Mouse (Mus musculus): ENCODE measurements at regions not wholly inside any gene's neighbourhood (a gene's known extent, or its start where the extent isn't known, plus 50 kb on each side); places are given as distances from the start of the nearest gene placed in this dataset.
A peak's percentile ranks its signal among the peaks of the same experiment; 100 is the strongest.

DNA sequence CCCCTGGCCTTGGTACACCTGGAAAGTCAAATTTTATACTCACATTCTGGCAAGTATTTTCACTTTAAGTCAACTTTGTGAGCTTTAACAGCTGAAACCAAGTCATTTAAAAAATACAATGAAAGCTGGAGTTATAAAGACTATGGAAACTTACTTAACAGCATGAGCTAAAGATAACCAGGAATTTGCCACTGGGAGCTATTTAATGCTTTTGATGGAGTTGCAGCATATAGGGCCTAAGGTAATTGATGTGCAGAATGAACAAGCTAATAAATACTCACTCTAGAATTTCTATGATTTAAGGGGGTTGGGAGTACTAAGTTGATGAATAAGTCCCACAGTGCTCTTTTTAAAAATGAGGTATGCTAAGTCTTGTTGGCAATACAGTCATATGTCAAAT is 463.5 kb upstream of the Dmac1 start:
- no peak for DNase-seq (ENCODE audit: low read depth, low spot score)

DNA sequence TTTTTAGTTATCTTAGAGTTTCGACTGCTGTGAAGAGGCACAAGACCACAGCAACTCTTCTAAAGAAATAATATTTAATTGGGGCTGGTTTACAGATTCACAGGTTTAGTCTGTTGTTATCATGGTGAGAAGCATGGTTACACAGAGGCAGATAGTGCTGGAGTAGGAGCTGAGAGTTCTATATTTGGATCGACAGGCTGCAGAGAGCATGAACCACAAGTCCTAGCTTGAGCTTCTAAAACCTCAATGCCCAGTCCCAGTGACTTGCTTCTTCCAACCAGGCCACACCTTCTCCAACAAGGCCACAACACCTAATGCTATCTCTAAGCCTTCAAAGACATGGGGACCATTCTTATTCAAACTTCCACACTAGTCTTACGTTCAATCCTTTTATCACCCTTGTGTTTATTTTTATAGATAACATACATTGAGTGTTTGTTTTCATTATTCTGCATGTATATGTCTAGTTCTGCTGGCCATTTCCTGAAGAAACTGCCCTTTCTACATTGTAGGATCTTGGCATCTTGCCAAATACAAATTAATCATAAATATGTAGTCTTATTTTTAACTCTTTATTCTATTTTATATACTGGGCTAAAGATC is 452.8 kb upstream of the Dmac1 start:
- no peak for DNase-seq (ENCODE audit: low read depth, low spot score)

- DNase-seq (ENCODE audit: low read depth, low spot score): no peak
These were observed 436.5 kb upstream of the Dmac1 start for GRCm38 (mm10) chr4:75714652-75715051.

DNA sequence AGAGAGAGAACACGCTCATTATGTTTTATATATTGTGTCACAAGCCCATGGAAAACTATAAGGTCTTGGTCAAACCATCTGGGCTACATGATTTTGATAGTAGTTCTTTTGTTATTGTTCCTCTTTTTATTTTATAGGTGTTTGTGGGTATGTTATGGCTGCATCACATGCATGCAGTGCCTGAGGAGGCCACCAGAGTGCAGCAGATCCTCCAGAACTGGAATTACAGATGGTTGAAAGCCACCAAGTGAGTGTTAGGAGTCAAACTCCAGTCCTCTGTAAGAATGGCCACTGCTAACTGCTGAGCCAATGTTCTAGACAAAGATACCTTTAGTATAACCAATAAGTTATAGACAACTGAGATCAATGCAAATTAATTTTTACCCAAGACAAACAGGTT is 435.9 kb upstream of the Dmac1 start:
- DNase-seq (ENCODE audit: low read depth, low spot score): no peak

GRCm38 (mm10) chr4:75700780-75701378 is 422.8 kb upstream of the Dmac1 start:
- DNase-seq (ENCODE audit: low read depth, low spot score): no peak

DNA sequence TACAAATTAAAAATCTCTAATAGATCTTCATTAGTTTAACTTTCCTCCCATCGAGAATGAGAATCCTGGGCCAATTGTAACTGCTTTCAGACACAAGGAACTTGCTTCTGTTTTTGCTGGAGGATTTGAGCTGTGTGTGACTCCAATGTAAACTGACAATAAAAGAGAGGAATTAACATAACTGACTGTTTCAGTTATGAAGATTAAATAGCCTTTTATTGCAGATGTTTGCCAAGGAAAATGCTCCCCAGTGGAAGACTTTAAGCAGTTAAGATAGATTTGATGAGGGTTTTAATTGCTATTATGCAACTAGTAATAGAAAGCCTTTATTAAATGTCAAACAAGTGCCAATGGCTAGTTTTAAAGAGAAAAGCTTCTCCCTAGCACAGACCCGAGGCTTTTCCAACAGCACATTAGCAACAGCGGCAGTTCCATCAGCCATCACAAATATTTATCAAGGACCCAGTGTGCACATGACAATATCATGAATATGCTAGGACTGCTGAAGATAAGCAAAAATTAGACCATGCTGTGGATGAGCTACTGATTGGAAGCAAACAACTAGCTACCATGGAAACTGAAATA is 398.6 kb upstream of the Dmac1 start:
- no peak for DNase-seq (ENCODE audit: low read depth, low spot score)

DNA sequence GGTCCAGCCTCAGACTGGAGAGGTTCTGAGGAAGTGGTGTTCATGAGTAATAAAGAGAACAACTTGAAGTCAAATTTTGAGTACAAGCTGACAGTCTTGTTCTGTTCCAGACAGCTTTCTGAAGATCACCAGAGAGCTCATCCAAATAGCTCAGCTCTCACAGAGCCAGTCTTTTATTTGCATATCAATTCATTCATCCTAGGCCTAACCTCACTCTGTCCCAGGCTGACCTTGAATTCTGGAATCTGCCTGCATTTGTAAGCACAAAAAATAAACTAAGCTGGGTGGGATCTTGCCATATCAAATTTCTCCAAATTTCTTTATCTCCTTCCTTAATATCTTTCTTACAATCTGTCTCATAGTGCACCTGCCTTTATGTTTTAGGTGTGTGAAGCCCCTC is 362.9 kb upstream of the Dmac1 start:
- DNase-seq (ENCODE audit: low read depth, low spot score): no peak

DNA sequence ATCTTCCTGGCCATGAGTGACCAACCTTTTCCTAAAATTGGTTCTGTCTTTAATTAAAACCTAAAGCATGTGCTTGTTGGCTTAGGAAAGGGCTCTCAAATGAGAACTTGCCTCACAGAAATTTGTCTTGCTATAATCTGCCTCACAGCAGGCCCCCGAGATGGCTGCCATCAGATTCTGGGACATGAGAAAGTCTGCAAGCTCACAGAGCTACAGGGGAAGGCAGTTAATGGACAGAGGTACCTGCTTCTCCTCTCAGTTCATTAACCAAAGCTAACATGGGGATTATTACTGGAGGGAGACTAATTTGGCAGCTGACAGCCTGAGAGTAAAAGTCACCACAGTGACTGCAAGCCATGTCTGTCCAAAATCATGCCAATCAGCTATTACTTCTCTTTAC is 358.5 kb upstream of the Dmac1 start:
- no peak for DNase-seq (ENCODE audit: low read depth, low spot score)

- peak; percentile 20 for DNase-seq (ENCODE audit: low read depth, low spot score)
These were observed 311.8 kb upstream of the Dmac1 start for GRCm38 (mm10) chr4:75589901-75590300.

DNA sequence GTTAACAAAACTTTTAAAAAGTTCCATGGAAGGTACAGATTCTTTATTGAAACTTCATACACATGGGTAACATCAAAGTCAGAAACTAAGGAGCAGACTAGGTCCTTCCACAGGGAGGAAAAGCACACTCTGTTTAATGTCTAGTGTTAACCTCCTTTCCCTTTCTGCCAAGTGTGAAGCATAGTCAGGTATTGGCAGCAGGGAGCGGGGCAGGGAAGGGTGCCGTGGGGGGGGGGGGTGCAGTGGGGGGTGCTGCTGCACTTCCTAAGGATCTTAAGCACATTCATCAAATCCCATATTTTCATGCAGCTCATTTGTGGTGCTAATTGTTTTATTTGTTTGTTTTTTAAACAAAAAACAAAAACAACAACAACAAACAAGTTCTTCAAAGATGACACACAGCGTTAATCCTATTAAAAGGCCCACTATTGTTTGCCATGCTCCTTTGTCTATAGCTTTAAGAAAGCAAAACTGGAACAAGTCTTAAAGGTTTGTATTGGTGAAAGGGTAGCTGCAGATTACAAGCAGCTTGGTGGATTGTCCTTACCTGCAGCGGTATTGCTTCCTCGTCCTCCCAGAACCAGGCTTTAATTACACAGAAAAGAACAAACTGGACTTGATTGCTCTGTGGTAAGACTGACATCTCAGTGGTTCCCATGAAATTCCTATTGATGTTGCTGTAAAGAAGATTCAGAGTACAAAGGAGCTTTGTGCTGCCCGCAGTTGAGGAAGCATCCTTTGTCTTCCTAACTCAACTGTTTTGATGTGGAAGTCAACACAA is 310.2 kb upstream of the Dmac1 start:
- no peak for DNase-seq (ENCODE audit: low read depth, low spot score)

GRCm38 (mm10) chr4:75579865-75580264 is 301.8 kb upstream of the Dmac1 start:
- no peak for DNase-seq (ENCODE audit: low read depth, low spot score)

DNA sequence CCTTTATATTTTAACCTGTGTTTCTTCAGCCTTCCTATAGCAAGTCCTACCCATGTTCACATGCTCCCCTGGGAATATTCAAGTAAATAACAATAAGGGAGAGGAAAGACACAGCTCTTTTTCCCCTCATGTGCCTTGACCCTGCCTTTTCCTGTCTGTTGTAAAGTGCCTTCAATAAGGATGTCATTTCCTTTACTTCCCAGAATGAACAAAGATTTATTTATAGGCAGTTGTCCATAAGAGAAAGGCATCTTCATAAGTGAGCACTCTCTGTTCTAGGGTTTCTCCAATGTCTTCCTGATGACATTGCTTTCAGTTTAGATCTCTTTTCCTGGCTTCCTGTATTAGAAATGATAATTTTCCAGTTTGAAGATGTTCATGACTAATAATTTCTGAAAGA is 294.5 kb upstream of the Dmac1 start:
- DNase-seq (ENCODE audit: low read depth, low spot score): no peak

DNA sequence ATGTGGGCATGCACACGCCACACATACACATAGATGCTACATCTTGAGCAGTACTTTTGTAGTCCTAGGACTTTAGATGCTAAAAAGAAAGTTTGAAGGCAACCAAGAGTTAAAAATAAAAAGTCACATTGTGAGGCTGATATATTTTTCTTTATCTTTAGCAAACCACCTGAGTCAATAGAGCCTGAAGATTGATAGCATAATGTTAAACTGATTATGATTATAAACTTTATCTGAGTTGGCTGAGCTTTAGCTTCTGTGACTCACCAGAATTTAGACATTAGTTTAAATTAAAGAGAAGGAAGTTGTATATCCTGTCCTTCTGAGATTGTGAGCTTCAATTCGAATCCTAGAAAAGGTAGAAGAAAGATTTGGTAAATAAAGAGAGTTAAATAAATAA is 289.5 kb upstream of the Dmac1 start:
- DNase-seq (ENCODE audit: low read depth, low spot score): no peak

GRCm38 (mm10) chr4:75562480-75562879 is 284.4 kb upstream of the Dmac1 start:
- peak; percentile 50 for DNase-seq (ENCODE audit: low read depth, low spot score)

DNA sequence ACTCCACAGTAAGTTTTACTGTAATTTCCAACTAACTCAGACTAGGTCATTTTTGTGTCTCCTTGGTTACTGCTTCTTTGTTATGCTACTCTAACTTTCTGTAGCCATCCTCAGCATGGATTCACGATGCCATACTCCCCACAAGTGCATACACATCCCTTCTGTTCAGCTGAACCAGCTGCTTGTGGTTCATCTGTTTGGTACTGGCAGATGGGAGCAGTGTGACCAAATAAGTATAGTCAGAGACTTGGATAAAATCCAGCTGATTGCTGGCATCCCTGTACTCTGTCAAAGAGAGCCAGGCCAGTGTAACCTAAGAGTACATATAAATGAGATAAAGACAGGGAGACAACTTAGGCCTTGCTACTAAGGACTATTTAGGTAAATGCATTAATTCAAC is 283.7 kb upstream of the Dmac1 start:
- DNase-seq (ENCODE audit: low read depth, low spot score): peak; percentile 46

GRCm38 (mm10) chr4:75537787-75538186 is 259.7 kb upstream of the Dmac1 start:
- DNase-seq (ENCODE audit: low read depth, low spot score): no peak

DNA sequence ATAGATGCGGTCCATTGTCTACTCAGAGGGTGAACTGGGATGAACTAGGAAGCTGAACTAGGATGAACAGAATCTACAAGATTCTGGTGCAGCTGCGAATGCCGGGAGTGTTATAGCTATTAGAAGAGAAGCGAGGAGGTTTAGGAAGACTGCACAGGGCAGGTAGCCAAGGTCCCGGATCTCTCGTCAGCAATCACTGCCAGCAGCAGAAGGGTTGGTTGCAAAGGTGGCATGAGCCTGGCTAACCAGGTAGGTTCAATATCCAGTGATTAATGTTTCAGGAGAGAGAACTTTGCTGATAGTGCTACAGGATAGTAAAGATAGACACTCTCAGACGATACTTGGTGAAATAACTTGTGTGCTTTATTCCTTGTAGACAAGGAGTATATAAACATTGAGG is 257.0 kb upstream of the Dmac1 start:
- no peak for DNase-seq (ENCODE audit: low read depth, low spot score)

- DNase-seq (ENCODE audit: low read depth, low spot score): no peak
These were observed 251.5 kb upstream of the Dmac1 start for GRCm38 (mm10) chr4:75529607-75530006.

GRCm38 (mm10) chr4:75517459-75518158 is 239.5 kb upstream of the Dmac1 start:
- no peak for DNase-seq (ENCODE audit: low read depth, low spot score)

All from brain, embryonic 18.5 days (tissue).